Mouse (Mus musculus) brain, adult 10 weeks (tissue): ENCODE data around the gene Rbm38. TPM values are rescaled to one million over a fixed set of nuclear protein-coding genes. Genes with fewer than 3 reads are reported as not detected.

Experiments
- polyA plus RNA-seq: library from polyadenylated mRNA; stranded (reverse); fragments of 350-450 nt; fragmentation: Illumina TruSeq; extraction: RNeasy Lipid Tissue Mini Kit (QIAGEN cat#74804); gene quantifications from one replicate; pipeline ENCODE4 v1.2.3, GENCODE M21; 2015; ENCODE audit warnings: low read depth, low replicate concordance

Rbm38 gene
- 2.1 TPM for polyA plus RNA-seq

DNA sequence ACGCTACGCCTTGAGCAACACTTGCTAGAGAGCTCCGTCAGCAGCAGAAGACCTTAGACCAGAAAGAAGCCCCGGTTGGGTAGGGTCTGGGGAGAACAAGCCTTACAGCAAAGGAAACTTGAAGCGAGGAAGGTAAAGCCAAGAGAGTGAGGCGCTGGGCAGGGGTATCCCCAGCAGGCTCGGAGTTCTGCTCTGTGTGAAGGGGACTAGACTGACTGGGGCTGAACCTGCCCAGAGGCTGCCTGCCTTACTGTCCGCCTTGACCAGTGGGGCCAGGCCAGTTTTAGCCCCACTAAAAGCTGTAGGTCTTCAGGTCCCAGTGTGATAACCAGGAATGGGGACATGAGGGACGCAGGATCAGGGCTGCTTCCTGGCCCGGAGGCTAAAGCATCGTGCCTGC, at the start of gene Rbm38:
TSS of gene Rbm38 (plus strand) at position 69 of the 400 bp plus-strand sequence.

DNA sequence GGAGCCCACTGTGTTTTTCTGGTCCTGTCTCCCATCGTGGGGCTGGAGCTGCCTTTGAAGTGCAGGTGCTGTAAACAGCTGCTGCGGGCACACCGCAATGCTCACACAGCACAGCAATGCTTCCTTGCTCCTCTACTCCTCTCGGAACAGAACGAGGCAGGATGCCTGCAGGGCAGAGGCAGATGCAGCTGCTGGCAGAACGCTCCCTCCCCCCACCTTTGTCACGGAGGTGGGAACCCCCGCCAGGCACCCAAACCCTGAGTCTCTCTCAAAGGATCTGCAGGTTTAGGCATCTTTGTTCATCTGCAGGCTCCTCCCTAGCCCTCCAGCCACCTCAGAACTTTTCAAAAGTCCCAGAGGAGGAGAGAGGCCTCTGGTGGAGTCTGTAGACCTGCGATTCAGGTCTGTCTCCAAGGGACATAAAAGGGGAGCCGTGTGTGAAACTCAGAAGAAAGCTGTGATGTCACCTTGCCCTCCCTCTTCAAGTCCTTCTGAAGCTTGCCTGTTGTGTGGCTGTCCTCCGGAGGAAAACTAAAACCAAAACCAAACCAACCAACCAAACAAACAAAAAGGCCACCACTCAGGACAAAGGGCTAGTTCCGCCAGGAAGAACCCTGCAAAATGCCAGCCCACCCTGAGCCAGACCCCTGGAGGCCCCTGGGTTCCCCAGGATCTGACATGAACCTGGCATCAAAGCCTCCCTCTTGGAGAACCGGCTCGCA, 42.7 kb upstream of the Rbm38 start, which contains the start of gene Spo11:
TSS of gene Spo11 (plus strand) at position 292 of the 722 bp plus-strand sequence.

DNA sequence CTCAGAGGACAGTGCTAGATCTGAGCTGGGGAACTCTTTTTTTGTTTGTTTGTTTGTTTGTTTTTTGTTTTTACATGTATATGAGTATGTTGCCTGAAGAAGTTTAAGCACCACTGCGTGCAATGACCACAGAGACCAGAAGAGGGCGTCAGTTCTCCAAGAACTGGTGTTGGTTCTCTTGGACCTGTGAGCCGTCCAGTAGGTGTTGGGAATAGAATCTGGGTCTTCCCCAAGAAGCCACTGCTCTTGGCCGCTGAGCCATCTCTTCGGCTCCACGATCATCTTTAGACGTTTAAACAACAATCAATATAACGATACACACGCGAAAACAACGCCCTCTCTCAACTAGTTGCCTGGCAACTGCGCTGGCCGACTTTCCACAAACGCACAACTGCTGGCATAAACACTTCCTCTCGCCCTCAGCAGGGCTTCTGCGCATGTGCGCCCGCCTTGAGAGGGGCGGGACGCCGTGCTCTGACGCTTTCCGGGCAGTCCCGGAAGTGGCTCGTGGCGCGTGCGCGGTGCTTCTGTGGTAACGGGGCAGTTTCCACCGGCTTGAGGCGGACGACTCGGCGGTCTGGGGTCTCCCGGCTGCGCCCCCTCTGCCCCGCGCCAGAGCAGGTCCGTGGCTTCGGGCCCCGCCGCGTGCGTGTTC, 20.5 kb upstream of the Rbm38 start, which contains the start of gene Rae1:
TSS of gene Rae1 (plus strand) at position 488 of the 655 bp plus-strand sequence.

Other genes starting within 250 kb of the Rbm38 start
- gene Bmp7, start 80.2 kb upstream of the Rbm38 start, polyA plus RNA-seq, result 5.8 TPM
- 0.49 TPM for gene Spo11, start 42.8 kb upstream of the Rbm38 start, polyA plus RNA-seq
- 60.5 TPM for gene Rae1, start 20.4 kb upstream of the Rbm38 start, polyA plus RNA-seq
- not detected for gene Ctcfl, start 99.0 kb downstream of the Rbm38 start, polyA plus RNA-seq
- not detected for gene Pck1, start 132.6 kb downstream of the Rbm38 start, polyA plus RNA-seq
- gene Zbp1, start 198.4 kb downstream of the Rbm38 start, polyA plus RNA-seq, result 0.51 TPM